Mouse (Mus musculus) heart, postnatal 25 days (tissue): ENCODE results near the gene Ldhd. TPM values are rescaled to one million over a fixed set of nuclear protein-coding genes. Genes with fewer than 3 reads are reported as not detected.

Source experiments
- total RNA-seq, 2 experiments: library from RNA; stranded (reverse); gene quantifications; 2 replicates each; pipeline ENCODE4 v1.2.3; 2021

Ldhd gene
- total RNA-seq, 2 experiments from 2014 or later = 25.1 to 28.1 TPM

Other genes starting within 250 kb of the Ldhd start
- gene Fa2h, start 236.6 kb downstream of the Ldhd start, total RNA-seq = under 1 TPM in 1 of 2 experiments, not detected in 1; 0.22 TPM
- gene Wdr59, start 108.3 kb downstream of the Ldhd start, total RNA-seq = 1 to 10 TPM; 6.3 to 7.4 TPM
- 10 to 100 TPM; 57.0 to 59.8 TPM for gene Znrf1, start 94.3 kb downstream of the Ldhd start, total RNA-seq
- gene Zfp1, start 13.0 kb upstream of the Ldhd start, total RNA-seq = 1 to 10 TPM; 7.4 to 7.5 TPM
- gene Ctrb1, start 60.6 kb upstream of the Ldhd start, total RNA-seq = not detected
- 10 to 100 TPM; 18.7 to 20.7 TPM for gene Bcar1, start 113.4 kb upstream of the Ldhd start, total RNA-seq
- gene Cfdp1, start 223.9 kb upstream of the Ldhd start, total RNA-seq = 10 to 100 TPM; 30.9 to 35.7 TPM
- gene Tmem170, start 246.4 kb upstream of the Ldhd start, total RNA-seq = 1 to 10 TPM; 2.9 to 3.1 TPM